Mouse (Mus musculus) lung, embryonic 14.5 days (tissue): ENCODE results near the gene Tmc4. TPM values are rescaled to one million over a fixed set of nuclear protein-coding genes. Genes with fewer than 3 reads are reported as not detected.
"Not testable (repeated sequence)": the region's sequence is repeated elsewhere in the genome, so short reads cannot be mapped to it uniquely, and the experiment has no call there.

Experiments used
- ATAC-seq: fragments of 200-750 bp; cut with Nextera tagmentation; 2 replicates; pipeline ENCODE4 v1.8.0; 2017; ENCODE audit warnings: mild to moderate bottlenecking, moderate TSS enrichment, moderate library complexity; ENCODE audit not compliant: insufficient read depth
- DNase-seq: peaks from one replicate; pipeline ENCODE4 v3.0.0-alpha.2; 2015
- H3K27ac ChIP-seq: fragments of 300-500 bp; sonication (generic); 2 replicates; pipeline ENCODE4 v1.5.1; 2014; ENCODE audit warnings: low read depth, mild to moderate bottlenecking, moderate library complexity
- H3K27me3 ChIP-seq: fragments of 300-500 bp; sonication (generic); 2 replicates; pipeline ENCODE4 v1.6.1; 2014; ENCODE audit warnings: low read length, control low read depth; ENCODE audit not compliant: insufficient read depth
- H3K36me3 ChIP-seq: fragments of 300-500 bp; sonication (generic); 2 replicates; pipeline ENCODE4 v1.6.1; 2014; ENCODE audit warnings: control low read depth; ENCODE audit not compliant: insufficient read depth
- H3K4me1 ChIP-seq: fragments of 300-500 bp; sonication (generic); 2 replicates; pipeline ENCODE4 v1.6.1; 2014; ENCODE audit warnings: antibody characterized with exemption, control low read depth; ENCODE audit not compliant: insufficient read depth
- H3K4me2 ChIP-seq: fragments of 300-500 bp; sonication (generic); 2 replicates; pipeline ENCODE4 v1.6.1; 2014; ENCODE audit warnings: mild to moderate bottlenecking
- H3K4me3 ChIP-seq: fragments of 300-500 bp; sonication (generic); 2 replicates; pipeline ENCODE4 v1.5.1; 2014; ENCODE audit warnings: low read depth, low read length
- H3K9ac ChIP-seq: fragments of 300-500 bp; sonication (generic); 2 replicates; pipeline ENCODE4 v1.6.1; 2014
- H3K9me3 ChIP-seq: fragments of 300-500 bp; sonication (generic); 2 replicates; pipeline ENCODE4 v1.6.1; 2016; ENCODE audit warnings: low read depth, low read length, control low read depth
- CTCF ChIP-seq: IDR thresholded peaks from 2 replicates; pipeline ENCODE4 v1.5.1; 2016; ENCODE audit warnings: antibody characterized with exemption, low read depth
- WGBS: fragments of 180-500 bp; shearing (Covaris S2); extraction: QIAGEN DNeasy Blood & Tissue Kit; methylation state at CpG from one replicate; pipeline ENCODE4 v1.1.7; 2014; 5-methylcytosine and 5-hydroxymethylcytosine counted together
- polyA plus RNA-seq: library from polyadenylated mRNA; unstranded; fragments of >200 nt; fragmentation: Nextera tagmentation; extraction: Ambion mirVana; gene quantifications from 2 replicates; pipeline ENCODE4 v1.2.1, GENCODE M21; 2014

Gene Tmc4
- polyA plus RNA-seq, 1 experiment from 2014 or later: 16.1 TPM

- ATAC-seq: peak; percentile 38
- peaks cover 70% of the 10 kb centered on the region for H3K36me3 ChIP-seq
Measured at GRCm38 (mm10) chr7:3703148-3703878, 26.0 kb upstream of the Tmc4 start.

GRCm38 (mm10) chr7:3698471-3698870 lies 21.1 kb upstream of the Tmc4 start:
- H3K4me3 ChIP-seq: no peak overlapping the region
- H3K27me3 ChIP-seq: no peaks in the 10 kb centered on the region
- WGBS: 93% methylated on average over 6 of the region's 6 CpGs
- ATAC-seq (no peak), DNase-seq (no peak)
- no peak for TF ChIP-seq CTCF
- H3K36me3 ChIP-seq: peaks cover 62% of the 10 kb centered on the region
- H3K9me3 ChIP-seq: no peaks in the 10 kb centered on the region
- H3K27ac ChIP-seq: no peak overlapping the region
- no peaks in the 10 kb centered on the region for H3K4me1 ChIP-seq
- H3K9ac ChIP-seq: no peak overlapping the region
- H3K4me2 ChIP-seq: no peak overlapping the region

More at GRCm38 (mm10) chr7:3703148-3703878, 26.0 kb upstream of the Tmc4 start:
- WGBS: 19% methylated on average over 6 of the region's 6 CpGs
- TF ChIP-seq CTCF: no peak
- no peaks in the 10 kb centered on the region for H3K9me3 ChIP-seq
- H3K9ac ChIP-seq: peak overlapping the region; percentile 96
- no peaks in the 10 kb centered on the region for H3K27me3 ChIP-seq
- H3K4me3 ChIP-seq: peak overlapping the region; percentile 82
- H3K4me2 ChIP-seq: peak overlapping the region; percentile 58
- peak overlapping the region; percentile 39; the same call in 1 of the 2 replicates for H3K27ac ChIP-seq
- H3K4me1 ChIP-seq: no peaks in the 10 kb centered on the region; the same call in 1 of the 2 replicates
- no peak for DNase-seq

GRCm38 (mm10) chr7:3694949-3695305 lies 17.6 kb upstream of the Tmc4 start:
- not testable (repeated sequence) for H3K27me3 ChIP-seq, H3K9me3 ChIP-seq, ATAC-seq, H3K4me1 ChIP-seq, DNase-seq
- Histone ChIP-seq H3K9ac (peak overlapping the region; percentile 88), H3K4me2 (peak overlapping the region; percentile 82), H3K36me3 (peaks cover 52% of the 10 kb centered on the region), H3K4me3 (peak overlapping the region; percentile 79), H3K27ac (peak overlapping the region; percentile 98; the same call in 1 of the 2 replicates)
- 1% methylated on average over 9 of the region's 9 CpGs for WGBS

GRCm38 (mm10) chr7:3694076-3694948 lies 17.0 kb upstream of the Tmc4 start:
- H3K9ac ChIP-seq: peak overlapping the region; percentile 88
- TF ChIP-seq CTCF: no peak
- H3K27ac ChIP-seq: peak overlapping the region; percentile 98
- H3K4me2 ChIP-seq: peak overlapping the region; percentile 82
- H3K36me3 ChIP-seq: peaks cover 48% of the 10 kb centered on the region
- no peaks in the 10 kb centered on the region for H3K9me3 ChIP-seq
- DNase-seq (peak; percentile 95), ATAC-seq (peak; percentile 71)
- H3K4me3 ChIP-seq: peak overlapping the region; percentile 79
- H3K4me1 ChIP-seq: peaks cover 3% of the 10 kb centered on the region; the same call in 1 of the 2 replicates
- H3K27me3 ChIP-seq: no peaks in the 10 kb centered on the region
- WGBS: under 1% methylated on average over 43 of the region's 55 CpGs

GRCm38 (mm10) chr7:3693809-3694075 lies 16.4 kb upstream of the Tmc4 start:
- H3K4me3 ChIP-seq: peak overlapping the region; percentile 79
- H3K27me3 ChIP-seq: no peaks in the 10 kb centered on the region
- H3K36me3 ChIP-seq: peaks cover 43% of the 10 kb centered on the region
- H3K4me2 ChIP-seq: peak overlapping the region; percentile 82
- H3K9me3 ChIP-seq: no peaks in the 10 kb centered on the region
- no peak for ATAC-seq
- peaks cover 3% of the 10 kb centered on the region; the same call in 1 of the 2 replicates for H3K4me1 ChIP-seq
- no peak for TF ChIP-seq CTCF
- no peak for DNase-seq
- peak overlapping the region; percentile 98 for H3K27ac ChIP-seq
- peak overlapping the region; percentile 88 for H3K9ac ChIP-seq
- under 1% methylated on average over 18 of the region's 18 CpGs for WGBS

- H3K9ac ChIP-seq: peak within 1 kb of the TSS; percentile 88
- no peak for TF ChIP-seq CTCF
- H3K27me3 ChIP-seq: no peaks in the 10 kb centered on the region
- H3K27ac ChIP-seq: peak within 1 kb of the TSS; percentile 98
- peaks cover 3% of the 10 kb centered on the region; the same call in 1 of the 2 replicates for H3K4me1 ChIP-seq
- peak; percentile 91 for ATAC-seq
- peaks cover 42% of the 10 kb centered on the region for H3K36me3 ChIP-seq
- no peaks in the 10 kb centered on the region for H3K9me3 ChIP-seq
- H3K4me2 ChIP-seq: peak within 1 kb of the TSS; percentile 82
- WGBS: under 1% methylated on average over 55 of the region's 55 CpGs
- H3K4me3 ChIP-seq: peak within 1 kb of the TSS; percentile 79
- DNase-seq: peak; percentile 99
Measured at GRCm38 (mm10) chr7:3692987-3693808, 15.8 kb upstream of the Tmc4 start, which contains the start of gene Mboat7. Gene Mboat7, minus strand, starts transcription at chr7:3693523.
